In the genomic region with DNA sequence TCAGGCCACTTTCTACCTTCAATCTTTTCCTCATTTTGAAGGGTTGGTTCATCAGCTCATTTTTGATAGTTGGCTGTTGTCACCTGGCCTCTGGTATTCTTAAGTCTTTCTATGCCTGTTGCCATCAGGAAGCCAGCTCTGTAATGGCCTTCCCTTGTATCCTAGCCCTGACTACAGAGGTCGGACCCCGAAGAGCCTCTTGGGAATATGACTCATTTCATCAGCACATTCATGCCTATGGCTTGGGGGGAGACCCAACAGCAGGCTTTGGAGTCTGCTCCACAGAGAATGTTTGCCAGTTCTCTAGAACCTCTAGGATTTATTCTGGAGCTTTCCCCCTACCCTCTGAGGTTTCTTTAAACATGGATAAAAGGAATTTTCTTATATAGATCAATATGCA, we compare ENCODE assay signal across 41 mouse cellular contexts. TPM values are rescaled to one million over a fixed set of nuclear protein-coding genes. Genes with fewer than 3 reads are reported as not detected.
"Had no signal": no experiment of that assay in that cellular context is flagged by ENCODE, and none has a peak within 500 bp of the region (broad histone marks: within the 10 kb centered on the region; RNA-seq: fewer than 3 reads in every experiment).

No protein-coding gene starts in this region.

- H3K27me3 ChIP-seq: limb, embryonic 12.5 days; limb, embryonic 15.5 days; liver, embryonic 12.5 days; liver, embryonic 13.5 days; liver, embryonic 15.5 days; lung, embryonic 15.5 days; midbrain, embryonic 12.5 days; midbrain, embryonic 13.5 days; midbrain, embryonic 15.5 days had no signal

- H3K36me3 ChIP-seq: limb, embryonic 10.5 days; limb, embryonic 12.5 days; limb, embryonic 13.5 days; limb, embryonic 15.5 days; liver, embryonic 12.5 days; liver, embryonic 13.5 days; liver, embryonic 15.5 days; lung, embryonic 15.5 days; midbrain, embryonic 10.5 days; midbrain, embryonic 12.5 days; midbrain, embryonic 13.5 days; midbrain, embryonic 15.5 days had no signal

- DNase-seq: left cerebral cortex, postnatal 4 days; liver; liver, embryonic 13.5 days; liver, postnatal 0 days; lung, adult 18-20 months; lung, adult 2 months; lung, embryonic 14.5 days; lung, postnatal 10 days; lung, postnatal 14 days; lung, postnatal 36 days; lung, postnatal 4 days; midbrain, embryonic 14.5 days had no signal

- H3K9ac ChIP-seq: limb, embryonic 12.5 days; limb, embryonic 13.5 days; limb, embryonic 15.5 days; liver, embryonic 12.5 days; liver, embryonic 13.5 days; liver, embryonic 14.5 days; liver, embryonic 15.5 days; liver, postnatal 0 days; lung, embryonic 14.5 days; lung, embryonic 15.5 days; midbrain, embryonic 12.5 days; midbrain, embryonic 13.5 days; midbrain, embryonic 15.5 days had no signal

- H3K4me2 ChIP-seq: limb, embryonic 12.5 days; limb, embryonic 13.5 days; limb, embryonic 15.5 days; liver, embryonic 11.5 days; liver, embryonic 12.5 days; liver, embryonic 13.5 days; liver, embryonic 15.5 days; lung, embryonic 14.5 days; lung, embryonic 15.5 days; midbrain, embryonic 11.5 days; midbrain, embryonic 12.5 days; midbrain, embryonic 13.5 days; midbrain, embryonic 15.5 days had no signal

- H3K9me3 ChIP-seq: limb, embryonic 10.5 days; limb, embryonic 12.5 days; limb, embryonic 13.5 days; limb, embryonic 15.5 days; liver, embryonic 12.5 days; liver, embryonic 13.5 days; liver, embryonic 15.5 days; lung, embryonic 15.5 days; megakaryocyte, embryonic 14.5 days; midbrain, embryonic 10.5 days; midbrain, embryonic 12.5 days; midbrain, embryonic 13.5 days; midbrain, embryonic 15.5 days had no signal

- H3K4me1 ChIP-seq: limb, embryonic 10.5 days; limb, embryonic 12.5 days; limb, embryonic 13.5 days; limb, embryonic 15.5 days; liver, embryonic 12.5 days; liver, embryonic 13.5 days; liver, embryonic 15.5 days; lung, embryonic 15.5 days; megakaryocyte, embryonic 14.5 days; midbrain, embryonic 10.5 days; midbrain, embryonic 12.5 days; midbrain, embryonic 13.5 days; midbrain, embryonic 15.5 days had no signal

- H3K27ac ChIP-seq: limb, embryonic 10.5 days; limb, embryonic 12.5 days; limb, embryonic 13.5 days; limb, embryonic 15.5 days; liver, embryonic 12.5 days; liver, embryonic 13.5 days; liver, embryonic 14.5 days; liver, embryonic 15.5 days; lung, embryonic 15.5 days; macrophage; midbrain, embryonic 10.5 days; midbrain, embryonic 12.5 days; midbrain, embryonic 13.5 days; midbrain, embryonic 15.5 days had no signal

- H3K4me3 ChIP-seq: limb, embryonic 10.5 days; limb, embryonic 12.5 days; limb, embryonic 13.5 days; limb, embryonic 15.5 days; liver, embryonic 12.5 days; liver, embryonic 13.5 days; liver, embryonic 15.5 days; lung, embryonic 15.5 days; megakaryocyte, embryonic 14.5 days; midbrain, embryonic 10.5 days; midbrain, embryonic 12.5 days; midbrain, embryonic 13.5 days; midbrain, embryonic 15.5 days; myocyte had no signal

RNA-seq across cellular contexts. Expression of a gene that starts 8.1 kb away (rescaled TPM):
- total RNA-seq: liver, adult 2 months; megakaryocyte progenitor cell, adult 5-6 weeks; megakaryocyte-erythroid progenitor cell, adult 5-6 weeks; monocyte, adult 5-6 weeks had no signal
- polyA plus RNA-seq: liver, adult 2 months; liver, postnatal 0 days; macrophage; myocyte had no signal

RNA-seq across cellular contexts. Expression of a gene that starts 15.9 kb away (rescaled TPM):
- total RNA-seq: left cerebral cortex, adult 8-10 months; left cerebral cortex, postnatal 10 days; left cerebral cortex, postnatal 14 days; left cerebral cortex, postnatal 25 days; left cerebral cortex, postnatal 36 days; left cerebral cortex, postnatal 4 days; liver, adult 2 months; megakaryocyte-erythroid progenitor cell, adult 5-6 weeks; midbrain, postnatal 0 days; monocyte, adult 5-6 weeks had no signal
- polyA plus RNA-seq: limb, embryonic 13.5 days; liver, adult 2 months; midbrain, embryonic 10.5 days; midbrain, embryonic 11.5 days; midbrain, embryonic 12.5 days; midbrain, embryonic 13.5 days; midbrain, embryonic 14.5 days; midbrain, embryonic 15.5 days; midbrain, embryonic 16.5 days; midbrain, postnatal 0 days; neural tube, embryonic 11.5 days had no signal
